Mouse (Mus musculus) midbrain, embryonic 14.5 days (tissue): ENCODE measurements around the gene Msto1. TPM values are rescaled to one million over a fixed set of nuclear protein-coding genes. Genes with fewer than 3 reads are reported as not detected.
"Not testable (repeated sequence)": the region's sequence is repeated elsewhere in the genome, so short reads cannot be mapped to it uniquely, and the experiment has no call there.

Experiments
- ATAC-seq: fragments of 200-750 bp; cut with Nextera tagmentation; 2 replicates; pipeline ENCODE4 v1.8.0; 2017; ENCODE audit warnings: moderate number of reproducible peaks, moderate library complexity; ENCODE audit not compliant: low FRiP score, low TSS enrichment
- DNase-seq: peaks from one replicate; pipeline ENCODE4 v3.0.0-alpha.2; 2015
- H3K27ac ChIP-seq: fragments of 300-500 bp; sonication (generic); replicated peaks from 2 replicates; pipeline ENCODE4 v1.5.1; 2014; ENCODE audit warnings: mild to moderate bottlenecking, low read depth, low read length, moderate library complexity
- H3K27me3 ChIP-seq: fragments of 300-500 bp; sonication (generic); 2 replicates; pipeline ENCODE4 v1.6.1; 2014; ENCODE audit warnings: low read length, control low read depth, mixed read lengths; ENCODE audit not compliant: control insufficient read depth, insufficient read depth
- H3K36me3 ChIP-seq: fragments of 300-500 bp; sonication (generic); 2 replicates; pipeline ENCODE4 v1.6.1; 2014; ENCODE audit warnings: low read length, control low read depth; ENCODE audit not compliant: control insufficient read depth, insufficient read depth
- H3K4me1 ChIP-seq: fragments of 300-500 bp; sonication (generic); 2 replicates; pipeline ENCODE4 v1.6.1; 2014; ENCODE audit warnings: mild to moderate bottlenecking, antibody characterized with exemption, low read length, control low read depth; ENCODE audit not compliant: control insufficient read depth, insufficient read depth
- H3K4me2 ChIP-seq: fragments of 300-500 bp; sonication (generic); 2 replicates; pipeline ENCODE4 v1.6.1; 2014; ENCODE audit warnings: mild to moderate bottlenecking, low read length, moderate library complexity
- H3K4me3 ChIP-seq: fragments of 300-500 bp; sonication (generic); replicated peaks from 2 replicates; pipeline ENCODE4 v1.5.1; 2014; ENCODE audit warnings: low read depth, low read length
- H3K9ac ChIP-seq: fragments of 300-500 bp; sonication (generic); replicated peaks from 2 replicates; pipeline ENCODE4 v1.6.1; 2014; ENCODE audit warnings: mild to moderate bottlenecking, low read length, moderate library complexity
- H3K9me3 ChIP-seq: fragments of 300-500 bp; sonication (generic); 2 replicates; pipeline ENCODE4 v1.6.1; 2016; ENCODE audit warnings: low read length, control low read depth, mixed read lengths; ENCODE audit not compliant: control insufficient read depth
- WGBS: fragments of 180-500 bp; shearing (Covaris S2); extraction: QIAGEN DNeasy Blood & Tissue Kit; methylation state at CpG from one replicate; pipeline ENCODE4 v1.1.7; 2014; 5-methylcytosine and 5-hydroxymethylcytosine counted together
- polyA plus RNA-seq: library from polyadenylated mRNA; unstranded; fragments of >200 nt; fragmentation: Nextera tagmentation; extraction: Ambion mirVana; gene quantifications from 2 replicates; pipeline ENCODE4 v1.2.1, GENCODE M21; 2014

Msto1 gene
- polyA plus RNA-seq, 1 experiment from 2014 or later, result 53.2 TPM

- ATAC-seq (no peak), DNase-seq (no peak)
- H3K4me3 ChIP-seq, result no peak overlapping the region
- H3K4me2 ChIP-seq, result peak overlapping the region; percentile 74
- WGBS, result 91% methylated on average over 7 of the region's 7 CpGs
- H3K27me3 ChIP-seq, result no peaks in the 10 kb centered on the region
- H3K27ac ChIP-seq, result no peak overlapping the region
- no peak overlapping the region for H3K9ac ChIP-seq
- H3K4me1 ChIP-seq, result 0 out of 2 replicates have a peak, but pooled peaks cover 5% of the 10 kb centered on the region
- H3K9me3 ChIP-seq, result no peaks in the 10 kb centered on the region
- peaks cover 47% of the 10 kb centered on the region for H3K36me3 ChIP-seq
Observed at GRCm38 (mm10) chr3:88912585-88912984, 1.2 kb downstream of the Msto1 start.

DNA sequence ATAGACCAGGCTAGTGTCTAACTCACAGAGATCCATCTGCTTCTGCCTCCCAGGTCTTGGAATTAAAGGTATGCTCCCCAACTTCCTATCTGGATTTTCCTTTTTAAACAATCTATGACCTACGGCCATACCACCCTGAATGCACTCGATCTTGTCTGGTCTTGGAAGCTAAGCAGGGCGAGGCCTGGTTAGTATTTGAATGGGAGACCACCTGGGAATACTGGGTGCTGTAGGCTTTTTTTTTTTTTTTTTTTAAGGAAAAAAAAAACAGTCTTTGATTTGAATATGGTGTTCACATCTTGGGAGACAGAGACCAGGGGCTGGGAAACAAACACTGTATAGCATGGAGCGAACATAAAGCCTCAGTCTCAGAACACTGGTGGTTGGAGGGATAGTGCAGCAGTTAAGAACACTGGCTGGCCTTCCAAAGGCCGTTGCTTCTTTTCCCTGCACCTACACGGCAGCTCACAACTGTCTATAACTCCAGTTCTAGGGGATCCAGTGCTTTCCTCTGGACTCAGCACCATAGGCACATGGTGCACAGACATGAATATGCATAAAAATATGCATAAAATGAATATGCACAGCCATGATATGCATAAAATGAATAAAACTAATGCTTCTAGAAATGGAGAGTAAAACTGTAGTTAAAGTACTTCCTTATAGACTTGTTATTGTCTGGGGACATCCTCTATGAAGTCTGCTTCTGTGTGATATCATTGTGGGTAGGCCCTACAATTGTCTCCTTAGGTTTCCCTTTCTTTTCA is 7.2 kb downstream of the Msto1 start:
- no peak for ATAC-seq
- peaks cover 95% of the 10 kb centered on the region for H3K36me3 ChIP-seq
- 93% methylated on average over 6 of the region's 6 CpGs for WGBS

GRCm38 (mm10) chr3:88905741-88906140 is 8.1 kb downstream of the Msto1 start:
- H3K9me3 ChIP-seq, result no peaks in the 10 kb centered on the region
- no peaks in the 10 kb centered on the region for H3K4me1 ChIP-seq
- H3K27ac ChIP-seq, result no peak overlapping the region
- H3K36me3 ChIP-seq, result peaks cover 93% of the 10 kb centered on the region
- H3K4me3 ChIP-seq, result no peak overlapping the region
- H3K27me3 ChIP-seq, result no peaks in the 10 kb centered on the region
- no peak overlapping the region for H3K9ac ChIP-seq
- no peak overlapping the region for H3K4me2 ChIP-seq
- DNase-seq (no peak), ATAC-seq (no peak)
- WGBS, result 91% methylated on average over 2 of the region's 2 CpGs

More for the DNA sequence above, 7.2 kb downstream of the Msto1 start:
- H3K9ac ChIP-seq, result no peak overlapping the region
- no peak overlapping the region for H3K27ac ChIP-seq
- no peaks in the 10 kb centered on the region for H3K4me1 ChIP-seq
- DNase-seq, result no peak
- no peak overlapping the region for H3K4me3 ChIP-seq
- H3K27me3 ChIP-seq, result no peaks in the 10 kb centered on the region
- no peaks in the 10 kb centered on the region for H3K9me3 ChIP-seq
- H3K4me2 ChIP-seq, result no peak overlapping the region

DNA sequence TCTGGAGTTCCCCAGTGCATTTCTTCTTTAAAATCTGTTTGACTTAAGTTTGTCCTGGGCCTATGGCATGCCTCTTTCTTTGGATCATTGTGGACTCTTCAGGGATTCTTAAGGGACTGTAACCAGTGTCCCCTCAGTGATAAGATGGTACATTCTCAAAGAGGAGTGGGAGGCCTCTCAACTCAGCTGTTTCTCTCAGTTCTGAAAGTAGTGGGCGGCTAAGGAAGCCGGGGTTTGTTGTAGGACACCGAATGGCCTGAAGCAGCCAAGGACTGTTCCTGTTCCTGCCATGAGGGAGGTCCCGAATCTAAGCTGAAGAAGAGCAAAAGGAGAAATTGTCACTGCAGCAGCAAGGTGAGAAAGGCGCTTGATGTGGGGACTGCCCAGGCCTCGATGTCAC is 8.6 kb downstream of the Msto1 start:
- no peaks in the 10 kb centered on the region for H3K4me1 ChIP-seq
- no peak for DNase-seq
- peaks cover 92% of the 10 kb centered on the region for H3K36me3 ChIP-seq
- no peak overlapping the region for H3K4me2 ChIP-seq
- H3K4me3 ChIP-seq, result no peak overlapping the region
- H3K27ac ChIP-seq, result no peak overlapping the region
- WGBS, result 91% methylated on average over 6 of the region's 6 CpGs
- no peaks in the 10 kb centered on the region for H3K9me3 ChIP-seq
- no peak for ATAC-seq
- no peak overlapping the region for H3K9ac ChIP-seq
- no peaks in the 10 kb centered on the region for H3K27me3 ChIP-seq

DNA sequence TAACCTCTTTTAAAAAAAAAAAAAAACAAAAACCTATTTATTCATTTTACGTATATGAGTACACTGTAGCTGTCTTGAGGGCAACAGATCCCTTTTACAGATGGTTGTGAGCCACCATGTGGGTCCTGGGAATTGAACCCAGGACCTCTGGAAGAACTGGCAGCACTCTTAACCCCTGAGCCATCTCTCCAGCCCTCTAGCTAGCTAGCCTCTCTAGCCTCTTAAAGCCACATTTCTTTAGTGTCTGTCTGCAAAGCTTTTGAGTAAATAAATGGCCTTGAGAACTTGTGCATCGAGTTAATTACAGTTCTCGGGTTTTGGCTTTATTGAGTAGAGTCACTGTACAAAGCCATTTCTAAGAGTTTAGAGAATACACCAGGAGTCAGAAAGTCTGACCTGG is 9.0 kb downstream of the Msto1 start:
- H3K27ac ChIP-seq, result no peak overlapping the region
- ATAC-seq (no peak), DNase-seq (no peak)
- H3K9me3 ChIP-seq, result no peaks in the 10 kb centered on the region
- H3K9ac ChIP-seq, result no peak overlapping the region
- no peaks in the 10 kb centered on the region for H3K4me1 ChIP-seq
- H3K4me3 ChIP-seq, result no peak overlapping the region
- WGBS, result 87% methylated on average over 3 of the region's 3 CpGs
- no peak overlapping the region for H3K4me2 ChIP-seq
- H3K36me3 ChIP-seq, result peaks cover 89% of the 10 kb centered on the region
- no peaks in the 10 kb centered on the region for H3K27me3 ChIP-seq

GRCm38 (mm10) chr3:88893011-88893410 is 20.8 kb downstream of the Msto1 start:
- H3K27ac ChIP-seq, H3K9me3 ChIP-seq, H3K4me1 ChIP-seq, ATAC-seq, H3K4me2 ChIP-seq, H3K27me3 ChIP-seq, H3K9ac ChIP-seq, DNase-seq, H3K4me3 ChIP-seq: not testable (repeated sequence)
- WGBS, result 92% methylated on average over 7 of the region's 7 CpGs
- peaks cover 16% of the 10 kb centered on the region for H3K36me3 ChIP-seq

DNA sequence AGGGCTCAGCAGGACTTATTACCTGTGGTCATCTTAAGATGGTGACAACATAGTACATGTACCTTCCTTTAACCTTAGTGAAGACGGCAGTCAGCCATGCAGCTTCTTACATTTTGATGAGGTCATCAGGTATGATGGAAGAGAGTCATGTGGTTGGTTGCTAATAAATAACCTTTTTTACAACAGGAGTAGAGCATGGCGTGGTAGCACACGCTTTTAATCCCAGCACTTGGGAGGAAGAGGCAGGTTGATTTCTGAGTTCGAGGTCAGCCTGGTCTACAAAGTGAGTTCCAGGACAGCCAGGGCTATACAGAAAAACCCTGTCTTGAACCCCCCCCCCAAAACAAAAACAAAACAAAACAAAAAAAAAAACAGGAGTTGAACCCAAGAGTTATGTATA is 31.3 kb downstream of the Msto1 start:
- not testable (repeated sequence) for H3K9ac ChIP-seq, H3K27ac ChIP-seq, H3K36me3 ChIP-seq, ATAC-seq, H3K9me3 ChIP-seq, H3K27me3 ChIP-seq, H3K4me2 ChIP-seq, H3K4me3 ChIP-seq, H3K4me1 ChIP-seq, DNase-seq
- 95% methylated on average over 4 of the region's 4 CpGs for WGBS

DNA sequence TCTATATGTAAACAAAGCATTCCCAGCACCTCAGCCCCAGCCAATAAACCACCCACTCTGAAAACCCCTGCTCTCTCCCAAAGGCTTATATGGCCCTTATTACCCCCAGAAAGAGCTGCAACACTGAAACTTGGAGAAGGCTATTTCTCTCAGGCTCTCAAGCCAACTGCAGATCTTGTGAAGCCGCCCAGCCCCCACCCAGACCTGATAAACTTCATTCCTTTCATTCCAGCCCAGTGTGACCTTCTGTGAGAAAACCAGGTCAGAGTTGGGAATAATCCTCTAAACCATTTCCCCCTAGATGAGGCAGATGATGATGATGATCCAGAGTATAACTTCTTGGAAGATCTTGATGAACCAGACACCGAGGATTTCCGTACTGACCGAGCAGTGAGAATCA is 45.4 kb downstream of the Msto1 start:
- H3K36me3 ChIP-seq, result peaks cover 28% of the 10 kb centered on the region
- H3K27ac ChIP-seq, H3K27me3 ChIP-seq, H3K4me3 ChIP-seq, H3K4me1 ChIP-seq, DNase-seq, ATAC-seq, H3K4me2 ChIP-seq, H3K9me3 ChIP-seq, H3K9ac ChIP-seq: not testable (repeated sequence)
- WGBS, result 100% methylated on average over 1 of the region's 4 CpGs

DNA sequence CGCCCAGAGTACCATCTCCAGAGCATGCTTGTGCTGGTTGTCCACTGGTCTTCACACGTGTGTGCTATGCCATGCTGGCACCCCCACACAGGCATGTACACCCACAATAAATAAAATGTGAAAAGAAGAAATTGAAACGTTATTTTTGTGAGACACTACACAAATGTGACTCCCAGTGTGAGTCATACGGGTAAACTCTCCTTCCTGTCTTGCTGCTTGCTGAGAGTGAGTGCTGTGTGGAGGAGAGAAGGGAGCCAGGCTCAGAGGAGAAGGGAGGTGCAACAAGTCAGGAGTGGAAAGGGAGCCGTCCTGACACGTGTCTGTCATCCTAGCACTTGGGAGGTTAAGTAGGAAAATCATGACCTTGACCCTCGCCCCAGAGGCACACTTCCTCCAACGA is 46.6 kb downstream of the Msto1 start:
- H3K4me1 ChIP-seq, H3K9ac ChIP-seq, DNase-seq, ATAC-seq, H3K27me3 ChIP-seq, H3K27ac ChIP-seq, H3K9me3 ChIP-seq, H3K4me3 ChIP-seq, H3K4me2 ChIP-seq: not testable (repeated sequence)
- no CpG with 5 or more reads among the region's 8 CpGs for WGBS
- H3K36me3 ChIP-seq, result peaks cover 40% of the 10 kb centered on the region
